Mouse (Mus musculus) megakaryocyte, embryonic 14.5 days (primary cell): ENCODE measurements around the gene Nlrc3. TPM values are rescaled to one million over a fixed set of nuclear protein-coding genes. Genes with fewer than 3 reads are reported as not detected.

ENCODE experiments used
- H3K27me3 ChIP-seq: replicated peaks from 2 replicates; pipeline ENCODE3; 2012; ENCODE audit warnings: inconsistent platforms
- H3K36me3 ChIP-seq: replicated peaks from 2 replicates; pipeline ENCODE3; 2012; ENCODE audit warnings: low read length, inconsistent platforms, mixed read lengths
- H3K4me1 ChIP-seq: 2 replicates; pipeline ENCODE4 v1.6.1; 2012; ENCODE audit warnings: inconsistent platforms
- H3K4me3 ChIP-seq: replicated peaks from 2 replicates; pipeline ENCODE3; 2012; ENCODE audit warnings: moderate library complexity, mild to moderate bottlenecking, inconsistent platforms
- H3K9me3 ChIP-seq: 2 replicates; pipeline ENCODE4 v1.6.1; 2012; ENCODE audit warnings: inconsistent platforms
- FLI1 ChIP-seq: IDR thresholded peaks from 2 replicates; pipeline ENCODE4 v1.6.1; 2012; ENCODE audit warnings: low read length, inconsistent platforms, mixed read lengths
- GATA1 ChIP-seq: IDR thresholded peaks from 3 replicates; pipeline ENCODE4 v1.6.1; 2012; ENCODE audit warnings: mixed read lengths, low read length, inconsistent platforms, borderline replicate concordance
- polyA plus RNA-seq: library from polyadenylated mRNA; stranded (reverse); fragments of >175 nt; gene quantifications from 2 replicates; pipeline ENCODE4 v1.2.3, GENCODE M21; 2012; ENCODE audit warnings: low replicate concordance; ENCODE audit not compliant: insufficient read depth

Gene Nlrc3
- polyA plus RNA-seq, 1 experiment, result 0.31 TPM

GRCm38 (mm10) chr16:3933536-3933935 is 42.9 kb downstream of the Nlrc3 start:
- TF ChIP-seq GATA1 (no peak), FLI1 (no peak)
- H3K36me3 ChIP-seq, result peaks cover 91% of the 10 kb centered on the region
- no peak overlapping the region for H3K4me3 ChIP-seq
- H3K27me3 ChIP-seq, result no peaks in the 10 kb centered on the region
- H3K4me1 ChIP-seq, result peaks cover 30% of the 10 kb centered on the region
- H3K9me3 ChIP-seq, result no peaks in the 10 kb centered on the region

DNA sequence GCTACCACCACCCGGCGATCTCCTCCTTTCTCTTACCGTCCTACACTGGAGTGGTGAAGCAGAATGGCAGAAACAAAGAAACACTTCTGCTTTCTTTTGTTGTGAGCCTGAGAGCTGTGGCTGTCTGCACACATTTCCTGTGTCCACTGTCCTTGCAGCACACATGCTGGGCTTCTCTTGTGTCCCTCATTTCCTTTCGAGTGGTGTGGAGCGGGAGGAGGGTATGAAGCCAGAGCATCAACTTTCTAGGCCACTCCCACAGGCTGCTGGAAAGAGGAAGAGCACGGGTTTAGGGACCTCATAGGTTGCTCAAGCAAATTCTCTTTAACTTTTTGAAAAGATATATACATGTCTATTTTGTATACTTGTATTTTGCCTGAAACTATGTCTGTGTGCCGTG is 47.3 kb downstream of the Nlrc3 start:
- peaks cover 5% of the 10 kb centered on the region; the same call in 1 of the 2 replicates for H3K9me3 ChIP-seq
- H3K36me3 ChIP-seq, result peaks cover 84% of the 10 kb centered on the region
- no peak overlapping the region for H3K4me3 ChIP-seq
- TF ChIP-seq FLI1 (no peak), GATA1 (no peak)
- peaks cover 27% of the 10 kb centered on the region for H3K4me1 ChIP-seq
- no peaks in the 10 kb centered on the region for H3K27me3 ChIP-seq

DNA sequence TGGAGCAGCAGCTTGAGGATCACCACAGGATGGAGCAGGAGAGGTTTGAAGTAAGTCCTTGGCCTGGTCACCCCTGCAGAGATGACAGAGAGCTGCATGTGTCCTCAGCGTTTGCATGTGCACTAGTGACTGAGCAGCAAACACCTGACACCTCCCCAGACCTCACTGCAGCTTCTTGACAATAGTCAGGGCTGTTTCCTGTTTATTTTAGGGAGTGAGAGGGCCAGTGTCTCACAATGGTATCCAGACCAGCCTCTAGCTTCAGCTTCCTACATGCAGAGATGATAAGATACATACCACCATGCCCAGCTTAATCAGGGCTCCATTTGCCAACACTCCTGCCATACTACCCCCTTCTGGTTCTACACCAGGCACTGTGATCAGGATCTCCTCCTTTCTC is 47.9 kb downstream of the Nlrc3 start:
- Histone ChIP-seq H3K4me3 (peak overlapping the region; percentile 54), H3K4me1 (peaks cover 22% of the 10 kb centered on the region), H3K36me3 (peaks cover 84% of the 10 kb centered on the region), H3K9me3 (peaks cover 5% of the 10 kb centered on the region; the same call in 1 of the 2 replicates), H3K27me3 (no peaks in the 10 kb centered on the region)
- no peak for TF ChIP-seq GATA1
- no peak for TF ChIP-seq FLI1

GRCm38 (mm10) chr16:3923966-3924365 is 52.5 kb downstream of the Nlrc3 start:
- Histone ChIP-seq H3K4me1 (peaks cover 13% of the 10 kb centered on the region), H3K36me3 (peaks cover 90% of the 10 kb centered on the region), H3K27me3 (no peaks in the 10 kb centered on the region)

GRCm38 (mm10) chr16:3923515-3923914 is 52.9 kb downstream of the Nlrc3 start:
- H3K9me3 ChIP-seq, result peaks cover 5% of the 10 kb centered on the region; the same call in 1 of the 2 replicates
- TF ChIP-seq GATA1, result no peak
- TF ChIP-seq FLI1, result no peak
- H3K4me1 ChIP-seq, result peaks cover 8% of the 10 kb centered on the region
- H3K36me3 ChIP-seq, result peaks cover 91% of the 10 kb centered on the region
- H3K4me3 ChIP-seq, result no peak overlapping the region
- no peaks in the 10 kb centered on the region for H3K27me3 ChIP-seq

More at GRCm38 (mm10) chr16:3923966-3924365, 52.5 kb downstream of the Nlrc3 start:
- no peak for TF ChIP-seq FLI1
- Histone ChIP-seq H3K4me3 (no peak overlapping the region), H3K9me3 (peaks cover 5% of the 10 kb centered on the region; the same call in 1 of the 2 replicates)

DNA sequence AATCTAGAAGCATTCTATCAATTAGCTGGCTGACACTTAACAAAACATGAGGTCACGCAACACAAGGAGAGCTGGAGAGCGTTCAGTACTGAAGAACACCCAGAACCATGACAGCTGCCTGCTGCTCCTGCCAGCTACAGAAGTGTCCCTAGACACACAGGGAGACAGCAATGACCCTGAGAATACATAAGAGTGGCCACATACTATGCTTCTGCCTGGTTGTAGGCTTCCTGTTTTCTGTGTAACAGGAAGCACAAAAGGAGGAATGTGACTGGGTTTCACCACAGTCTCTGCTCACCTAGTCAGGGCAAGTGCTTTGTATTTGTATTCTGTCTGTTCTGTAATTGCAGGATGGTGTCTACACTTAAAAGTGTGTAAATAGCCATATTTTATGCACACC is 55.7 kb downstream of the Nlrc3 start:
- Histone ChIP-seq H3K27me3 (no peaks in the 10 kb centered on the region), H3K4me3 (no peak overlapping the region), H3K9me3 (peaks cover 5% of the 10 kb centered on the region; the same call in 1 of the 2 replicates), H3K36me3 (peaks cover 96% of the 10 kb centered on the region), H3K4me1 (peaks cover 6% of the 10 kb centered on the region)
- TF ChIP-seq GATA1 (no peak), FLI1 (no peak)

- Histone ChIP-seq H3K4me3 (peak overlapping the region; percentile 93), H3K27me3 (no peaks in the 10 kb centered on the region), H3K36me3 (peaks cover 68% of the 10 kb centered on the region), H3K9me3 (no peaks in the 10 kb centered on the region), H3K4me1 (peaks cover 40% of the 10 kb centered on the region)
- TF ChIP-seq FLI1 (no peak), GATA1 (no peak)
Measured at GRCm38 (mm10) chr16:3909118-3909517, 67.3 kb downstream of the Nlrc3 start.

GRCm38 (mm10) chr16:3908537-3909111 is 67.8 kb downstream of the Nlrc3 start, which contains the start of the genes 1700037C18Rik and Cluap1:
Gene 1700037C18Rik (minus strand): TSS chr16:3908689.
Gene Cluap1 (plus strand): TSS chr16:3908801.
- Histone ChIP-seq H3K4me3 (peak within 1 kb of the TSS; percentile 93), H3K9me3 (no peaks in the 10 kb centered on the region), H3K36me3 (peaks cover 68% of the 10 kb centered on the region), H3K4me1 (peaks cover 37% of the 10 kb centered on the region), H3K27me3 (no peaks in the 10 kb centered on the region)
- no peak for TF ChIP-seq GATA1
- peak; percentile 17; the same call in 1 of the 2 replicates for TF ChIP-seq FLI1

DNA sequence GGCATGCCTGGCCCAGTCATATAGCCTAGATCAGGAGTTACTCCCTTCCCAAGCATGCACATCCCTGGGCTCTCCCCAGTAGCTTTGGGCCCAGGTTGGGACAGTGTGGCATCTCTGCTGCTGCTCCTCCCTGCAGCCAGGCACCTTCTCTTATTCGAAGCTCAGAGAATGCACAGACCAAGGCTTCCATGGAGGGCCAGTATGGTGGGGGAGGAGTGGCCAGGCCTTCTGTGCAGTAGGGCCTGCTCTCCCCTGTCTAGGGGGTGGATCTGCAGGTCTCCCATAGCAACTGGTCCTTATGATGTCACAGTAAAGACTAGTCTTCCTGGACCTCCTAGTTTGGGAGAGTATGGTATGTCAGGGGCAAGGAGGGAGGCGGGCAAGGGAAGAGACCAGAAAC is 69.0 kb downstream of the Nlrc3 start:
- no peaks in the 10 kb centered on the region for H3K27me3 ChIP-seq
- TF ChIP-seq GATA1, result no peak
- no peak for TF ChIP-seq FLI1
- H3K9me3 ChIP-seq, result no peaks in the 10 kb centered on the region
- H3K4me1 ChIP-seq, result peaks cover 33% of the 10 kb centered on the region
- peaks cover 68% of the 10 kb centered on the region for H3K36me3 ChIP-seq
- peak overlapping the region; percentile 35 for H3K4me3 ChIP-seq

GRCm38 (mm10) chr16:3896553-3896952 is 79.9 kb downstream of the Nlrc3 start:
- H3K4me1 ChIP-seq, result peaks cover 75% of the 10 kb centered on the region
- H3K9me3 ChIP-seq, result no peaks in the 10 kb centered on the region
- H3K4me3 ChIP-seq, result no peak overlapping the region
- H3K27me3 ChIP-seq, result no peaks in the 10 kb centered on the region
- TF ChIP-seq FLI1 (no peak), GATA1 (no peak)
- peaks cover 88% of the 10 kb centered on the region for H3K36me3 ChIP-seq

GRCm38 (mm10) chr16:3896046-3896445 is 80.4 kb downstream of the Nlrc3 start:
- H3K4me1 ChIP-seq, result peaks cover 80% of the 10 kb centered on the region
- no peak overlapping the region for H3K4me3 ChIP-seq
- no peaks in the 10 kb centered on the region for H3K9me3 ChIP-seq
- no peaks in the 10 kb centered on the region for H3K27me3 ChIP-seq
- no peak for TF ChIP-seq FLI1
- TF ChIP-seq GATA1, result no peak
- peaks cover 88% of the 10 kb centered on the region for H3K36me3 ChIP-seq
